Mouse (Mus musculus): ENCODE data around the gene Dpm2.

The Dpm2 gene

DNA sequence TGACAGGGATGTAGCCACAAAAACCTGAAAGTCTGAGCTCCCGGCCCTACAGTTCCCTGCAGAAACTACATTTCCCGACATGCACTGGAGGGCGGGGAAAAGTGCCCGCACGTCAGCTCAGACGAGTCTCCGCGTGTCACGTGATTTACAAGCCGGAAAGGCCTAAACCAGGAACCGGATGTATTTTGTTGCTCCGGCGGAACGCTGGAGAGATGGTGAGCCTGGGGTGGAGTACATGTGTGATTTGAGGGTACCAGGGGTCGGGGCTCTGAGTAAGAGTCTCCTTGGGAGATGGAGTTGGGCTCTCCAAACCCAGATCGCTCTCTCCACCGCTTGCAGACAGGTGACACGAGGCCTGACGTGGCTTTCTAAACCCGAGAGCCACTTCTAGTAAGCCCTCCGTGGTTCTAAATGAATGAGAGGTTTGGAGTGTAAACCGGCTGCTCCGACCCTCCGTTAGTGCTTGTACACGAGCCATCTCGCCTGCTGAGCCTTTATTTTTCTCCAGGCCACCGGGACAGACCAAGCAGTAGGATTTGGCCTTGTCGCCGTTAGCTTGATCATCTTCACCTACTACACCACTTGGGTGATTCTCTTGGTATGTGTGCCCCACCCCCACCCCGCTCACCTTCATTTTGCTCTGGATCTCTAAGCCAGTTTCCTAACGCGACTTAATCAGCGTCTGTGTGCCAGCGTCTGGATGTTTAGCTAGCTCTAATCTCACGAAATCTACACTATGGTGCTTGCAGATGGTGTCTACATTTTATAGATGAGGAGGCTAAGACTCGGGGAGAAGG lies at the start of gene Dpm2:
Dpm2 (plus strand) TSS at position 161 of the 797 bp plus-strand sequence.
- DNase-seq (ENCODE audit: low read depth, low spot score): peak; percentile 97

DNA sequence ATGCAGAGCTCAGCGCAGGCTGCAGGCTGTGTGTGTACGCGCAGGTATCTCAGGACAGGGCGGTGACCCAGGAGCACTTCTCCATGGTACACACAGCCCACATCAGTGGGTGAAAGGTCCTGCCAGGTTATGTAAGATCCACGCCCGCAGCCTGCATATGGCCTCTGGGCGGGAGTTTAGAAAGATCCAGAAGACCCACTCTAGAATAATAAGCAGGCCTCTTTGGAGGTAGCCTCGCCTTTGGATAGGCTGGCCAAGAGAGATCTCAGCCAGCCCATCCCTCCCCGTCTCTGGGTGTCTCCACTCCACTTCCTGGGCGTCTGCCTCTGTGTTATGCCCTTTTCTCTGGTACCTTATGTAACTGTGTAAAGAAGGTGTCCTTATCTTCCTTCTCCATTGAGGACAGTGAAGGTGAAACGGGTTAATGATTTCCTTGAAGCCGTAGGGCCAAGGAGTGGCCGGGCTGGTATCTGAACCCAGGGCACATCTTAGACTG lies 46.1 kb upstream of the Dpm2 start:
- no peak for DNase-seq (ENCODE audit: low read depth, low spot score)

GRCm38 (mm10) chr2:32525816-32526215 lies 44.8 kb upstream of the Dpm2 start:
- no peak for DNase-seq (ENCODE audit: low read depth, low spot score)

DNA sequence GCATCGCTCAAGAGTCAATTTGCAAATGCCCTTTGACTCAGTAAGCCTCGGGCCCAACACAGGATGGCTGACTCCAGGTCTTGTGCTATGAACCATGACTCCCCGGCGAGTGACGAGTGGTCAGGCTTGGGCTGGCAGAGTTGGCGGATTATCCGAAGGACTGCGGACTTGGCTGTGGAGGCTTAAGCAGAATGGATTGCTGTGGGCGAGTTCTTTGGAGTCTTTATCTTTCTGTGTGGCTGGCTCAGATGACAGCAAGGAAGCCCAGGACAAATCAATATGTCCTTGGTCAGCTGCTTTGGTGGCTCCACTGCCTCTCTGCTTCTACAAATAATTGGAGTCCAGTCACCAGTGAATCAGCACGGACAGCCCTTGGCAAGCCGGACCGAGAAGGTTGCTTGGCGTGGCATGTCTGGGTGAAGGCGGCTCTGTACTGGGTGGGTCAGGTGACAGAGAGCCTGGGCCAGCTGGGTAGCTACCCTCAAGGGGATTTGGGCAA lies 43.1 kb upstream of the Dpm2 start:
- no peak for DNase-seq (ENCODE audit: low read depth, low spot score)

DNA sequence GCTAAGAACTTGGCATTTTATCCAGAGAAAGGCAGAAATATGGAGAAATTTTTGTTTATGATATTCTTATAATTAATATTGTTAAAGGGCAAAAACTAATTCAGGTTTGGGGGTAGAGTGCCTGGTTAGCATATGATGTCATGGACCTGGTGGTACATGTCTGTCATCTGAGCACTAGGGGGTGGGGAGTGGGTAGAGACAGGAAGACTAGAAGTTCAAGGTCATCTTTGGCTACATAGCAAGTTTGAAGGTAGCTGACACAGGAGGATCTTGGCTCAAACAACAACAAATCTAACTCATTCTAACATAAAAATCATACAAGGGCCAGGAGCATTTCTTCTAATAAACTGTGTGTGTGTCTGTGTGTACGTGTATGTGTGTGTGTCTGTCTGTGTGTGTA lies 42.3 kb upstream of the Dpm2 start:
- DNase-seq (ENCODE audit: low read depth, low spot score): no peak

DNA sequence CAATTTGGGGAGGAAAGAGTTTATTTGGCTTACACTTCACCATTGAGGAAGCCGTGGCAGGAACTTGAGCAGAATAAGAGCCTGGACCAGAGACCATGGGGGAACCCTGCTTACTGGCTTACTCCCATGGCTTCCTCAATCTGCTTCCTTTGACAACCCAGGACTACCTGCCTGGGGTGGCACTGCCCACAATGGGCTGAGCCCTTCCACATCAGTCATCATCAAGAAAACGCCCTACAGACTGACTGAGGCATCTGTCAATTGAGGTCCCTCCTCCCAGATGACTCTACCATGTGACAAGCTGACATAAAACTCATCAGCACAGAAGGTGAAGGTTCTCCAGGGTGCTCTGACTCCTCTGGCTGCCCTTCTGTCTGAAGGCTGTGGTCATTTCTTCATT lies 40.2 kb upstream of the Dpm2 start:
- no peak for DNase-seq (ENCODE audit: low read depth, low spot score)

- DNase-seq (ENCODE audit: low read depth, low spot score): no peak
These were observed 37.5 kb upstream of the Dpm2 start for GRCm38 (mm10) chr2:32533163-32533562.

GRCm38 (mm10) chr2:32534061-32534732 lies 36.5 kb upstream of the Dpm2 start:
- DNase-seq (ENCODE audit: low read depth, low spot score): peak; percentile 79

DNA sequence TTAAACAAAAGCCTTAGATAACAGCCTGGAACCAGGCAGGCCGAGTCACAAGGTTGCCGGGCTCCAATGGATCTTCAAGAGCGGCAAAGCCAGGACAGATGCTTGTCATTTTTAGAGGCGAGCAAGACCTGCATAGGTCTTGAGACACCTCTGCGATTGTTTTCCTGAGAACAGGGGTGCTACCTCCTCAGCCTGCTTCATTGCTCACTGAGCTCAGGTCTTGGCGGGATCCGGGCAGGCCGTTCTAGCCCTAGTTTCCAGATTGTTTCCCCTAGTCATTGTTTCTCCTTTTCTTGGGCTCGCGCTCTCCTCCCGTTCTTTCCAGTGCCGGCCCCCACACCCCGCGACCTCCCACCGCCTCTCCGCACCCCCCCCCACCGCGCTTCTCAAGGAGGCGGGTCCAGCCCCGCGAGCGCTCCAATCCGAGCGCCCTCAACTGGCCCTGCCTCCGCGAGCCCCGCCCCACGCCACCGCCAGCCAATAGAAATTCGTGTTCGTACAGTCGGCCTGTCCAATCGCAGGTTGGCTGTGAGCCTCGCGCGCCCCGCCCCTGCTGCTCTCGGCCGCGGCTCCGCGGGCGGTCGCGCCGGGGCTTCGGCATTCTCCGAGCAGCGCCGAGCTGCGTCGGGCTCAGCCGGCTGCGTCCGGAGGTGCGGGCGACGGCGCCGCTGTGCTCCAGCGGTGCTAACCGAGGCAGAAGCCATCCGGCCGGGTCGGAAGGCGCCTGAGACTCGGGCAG lies 35.8 kb upstream of the Dpm2 start, which contains the start of gene Fam102a:
Fam102a (plus strand) TSS at position 600 of the 739 bp plus-strand sequence.
- DNase-seq (ENCODE audit: low read depth, low spot score): peak; percentile 96

GRCm38 (mm10) chr2:32535501-32535991 lies 35.1 kb upstream of the Dpm2 start:
- peak; percentile 56 for DNase-seq (ENCODE audit: low read depth, low spot score)

GRCm38 (mm10) chr2:32536086-32536633 lies 34.5 kb upstream of the Dpm2 start:
- no peak for DNase-seq (ENCODE audit: low read depth, low spot score)

DNA sequence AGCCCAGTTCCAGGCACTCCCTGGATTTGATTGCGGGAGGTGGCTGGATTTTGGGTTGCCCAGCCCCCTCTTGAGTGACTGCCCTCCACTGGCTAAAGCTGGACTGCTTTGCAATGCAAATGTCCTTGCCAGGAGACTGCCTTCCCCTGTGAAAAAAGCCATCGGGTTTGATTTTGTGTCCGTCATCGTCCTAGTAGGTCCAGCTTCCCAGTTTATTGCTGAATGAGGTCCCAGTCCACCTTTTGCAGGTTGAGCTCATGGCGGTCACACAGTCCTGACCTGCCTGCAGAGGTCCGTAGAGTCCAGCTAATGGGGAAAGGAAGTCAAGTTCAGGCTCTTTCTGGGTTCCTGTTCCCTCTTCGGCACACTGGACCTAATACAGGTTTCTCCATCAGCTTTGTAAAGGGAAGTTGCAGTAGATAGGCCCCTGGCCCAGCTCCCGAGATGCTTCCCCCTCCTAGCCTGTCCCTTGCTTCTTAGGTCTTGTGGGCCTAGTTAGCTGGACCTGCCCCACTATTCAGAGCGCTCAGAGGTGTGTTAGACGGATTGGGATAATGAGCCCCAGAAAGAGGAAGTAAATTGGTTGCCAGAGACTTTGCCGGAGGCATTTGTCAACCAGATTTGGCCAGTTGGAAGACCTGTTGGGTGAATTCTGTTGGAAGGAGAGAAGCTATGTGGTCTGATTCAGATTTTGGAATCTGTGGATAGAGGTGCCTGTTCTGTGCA lies 33.9 kb upstream of the Dpm2 start:
- DNase-seq (ENCODE audit: low read depth, low spot score): peak; percentile 50

DNA sequence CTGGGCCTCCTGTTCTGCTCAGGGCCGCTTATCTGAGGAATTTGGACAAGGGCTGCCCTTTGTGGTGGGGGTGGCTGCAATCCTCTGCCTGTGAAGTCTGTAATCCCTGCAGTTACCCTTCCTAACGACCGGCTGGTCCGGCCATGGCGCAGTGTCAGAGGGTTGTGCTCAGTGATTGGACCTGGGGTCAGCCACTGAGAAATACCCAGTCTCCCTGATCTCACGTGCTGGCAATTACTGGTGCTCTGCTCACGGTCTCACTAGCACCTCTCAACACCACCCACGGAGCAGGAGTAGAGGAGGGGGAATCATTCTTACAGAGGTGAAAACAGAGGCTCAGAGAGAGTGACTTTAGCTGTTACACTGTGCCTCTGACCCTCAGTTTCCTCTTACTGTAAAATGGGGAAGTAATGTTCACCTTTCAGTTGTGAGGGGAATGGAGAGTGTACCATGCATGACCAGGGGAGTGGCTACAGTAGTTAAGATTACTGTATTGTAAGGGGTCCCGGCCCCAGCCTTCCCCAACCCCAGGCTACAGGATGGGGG lies 33.2 kb upstream of the Dpm2 start:
- DNase-seq (ENCODE audit: low read depth, low spot score): no peak

- DNase-seq (ENCODE audit: low read depth, low spot score): no peak
These were observed 32.7 kb upstream of the Dpm2 start for GRCm38 (mm10) chr2:32537941-32538340.

DNA sequence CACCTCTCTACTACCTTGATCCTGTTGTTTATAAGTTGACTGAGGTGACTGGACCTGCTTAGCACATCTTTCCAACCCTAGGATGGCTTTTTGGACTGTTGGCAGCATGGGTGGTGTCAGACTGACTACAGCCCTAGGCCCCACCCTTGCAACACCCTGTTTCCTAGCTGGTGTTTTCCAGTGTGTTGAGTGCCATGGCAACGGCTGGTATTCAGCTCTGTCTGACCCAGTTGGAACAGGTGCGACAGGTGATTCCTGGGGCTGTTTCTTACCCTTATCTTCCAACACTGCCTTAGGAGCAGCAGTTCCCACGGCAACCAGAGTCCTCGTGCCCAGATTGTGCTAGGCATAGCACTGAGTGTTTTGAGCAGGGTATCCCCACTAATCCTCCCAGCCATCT lies 32.2 kb upstream of the Dpm2 start:
- no peak for DNase-seq (ENCODE audit: low read depth, low spot score)

GRCm38 (mm10) chr2:32539452-32539981 lies 31.1 kb upstream of the Dpm2 start:
- peak; percentile 58 for DNase-seq (ENCODE audit: low read depth, low spot score)

GRCm38 (mm10) chr2:32541333-32541908 lies 29.2 kb upstream of the Dpm2 start:
- DNase-seq (ENCODE audit: low read depth, low spot score): no peak

GRCm38 (mm10) chr2:32541986-32542573 lies 28.6 kb upstream of the Dpm2 start:
- no peak for DNase-seq (ENCODE audit: low read depth, low spot score)

DNA sequence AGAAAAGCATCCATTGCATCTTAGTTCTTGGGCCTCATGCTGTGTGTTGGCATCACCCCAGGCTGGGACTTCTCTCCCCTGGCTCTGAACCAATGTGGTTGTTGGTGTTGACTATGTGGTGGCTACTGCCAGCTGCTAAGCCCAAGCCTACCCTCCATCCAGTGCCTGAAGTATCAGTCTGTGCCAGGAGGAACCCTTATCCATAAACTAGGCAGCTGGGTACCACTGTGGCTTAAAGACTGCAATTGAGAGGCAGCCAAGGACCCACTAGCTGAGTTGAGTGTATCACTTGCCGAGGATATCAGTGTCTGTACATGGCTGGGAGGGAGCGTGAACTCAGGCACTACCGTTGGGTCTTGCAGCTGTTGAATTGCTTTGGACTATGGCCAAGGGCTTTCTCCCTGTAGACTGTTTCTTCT lies 27.6 kb upstream of the Dpm2 start:
- no peak for DNase-seq (ENCODE audit: low read depth, low spot score)

Measured in R1 (cell line).